24 mouse cellular contexts compared by ENCODE assay signal in genomic region chr15:100178487-100178886, GRCm38 (mm10). TPM values are rescaled to one million over a fixed set of nuclear protein-coding genes. Genes with fewer than 3 reads are reported as not detected.
DNase-seq lines count a peak whose midpoint lies in the region; ATAC-seq and TF ChIP-seq lines count a peak whose summit lies in the region.
"Had no signal": no experiment of that assay in that cellular context is flagged by ENCODE, and none has a peak within 500 bp of the region (broad histone marks: within the 10 kb centered on the region; RNA-seq: fewer than 3 reads in every experiment).

No protein-coding gene starts in this region.

- ATAC-seq in heart, embryonic 11.5 days (replicated peaks; ENCODE audit: insufficient number of reproducible peaks, low FRiP score, low TSS enrichment) = no peak
- ATAC-seq in heart, embryonic 14.5 days (ENCODE audit: insufficient number of reproducible peaks, insufficient read depth, low FRiP score, low read depth) = no peak
- ATAC-seq: activated CD4-positive, CD25-positive, alpha-beta regulatory T cell, adult 4 months; forebrain, embryonic 14.5 days; forebrain, postnatal 0 days; hindbrain, embryonic 16.5 days; intestine, embryonic 15.5 days had no signal

- no peaks in the 10 kb centered on the region for H3K9me3 ChIP-seq in heart, embryonic 11.5 days (replicated peaks; ENCODE audit: control insufficient read depth, low read length)
- no peaks in the 10 kb centered on the region for H3K9me3 ChIP-seq in heart, embryonic 14.5 days (ENCODE audit: control insufficient read depth, low read length)
- H3K9me3 ChIP-seq: embryonic facial prominence, embryonic 12.5 days; embryonic facial prominence, embryonic 15.5 days; hindbrain, embryonic 10.5 days; hindbrain, embryonic 13.5 days; intestine, embryonic 15.5 days had no signal

- peaks cover 4% of the 10 kb centered on the region; the same call in 1 of the 2 replicates for H3K4me1 ChIP-seq in heart, embryonic 11.5 days (ENCODE audit: control insufficient read depth, insufficient read depth, low read length)
- H3K4me1 ChIP-seq in heart, embryonic 14.5 days (ENCODE audit: control insufficient read depth in 2 of 2, insufficient read depth in 2 of 2, low read length in 2 of 2) = peaks cover 9 to 12% of the 10 kb centered on the region in 2 experiments
- peaks cover 9% of the 10 kb centered on the region; the same call in 1 of the 2 replicates for H3K4me1 ChIP-seq in liver, adult 2 months (ENCODE audit: control insufficient read depth, insufficient read depth, low read length)
- H3K4me1 ChIP-seq: embryonic facial prominence, embryonic 12.5 days; embryonic facial prominence, embryonic 15.5 days; hindbrain, embryonic 10.5 days; hindbrain, embryonic 13.5 days; intestine, embryonic 15.5 days had no signal

- no peak for TF ChIP-seq POLR2A in liver, adult 2 months (IDR thresholded peaks at IDR 0.05; ENCODE audit: extremely low read depth, insufficient read depth, low read length)

- WGBS in heart, embryonic 11.5 days (ENCODE audit: insufficient replicate concordance) = 47% methylated on average over 7 of the region's 7 CpGs
- 33% methylated on average over 7 of the region's 7 CpGs for WGBS in heart, embryonic 14.5 days
- WGBS in liver, adult 2 months = 21% methylated on average over 7 of the region's 7 CpGs

- no peak overlapping the region for H3K4me3 ChIP-seq in heart, embryonic 11.5 days (ENCODE audit: low read depth, low read length)
- no peak overlapping the region for H3K4me3 ChIP-seq in heart, embryonic 14.5 days (ENCODE audit: control insufficient read depth in 1 of 2, insufficient read depth in 1 of 2, low read depth in 1 of 2, low read length in 2 of 2)
- no peak overlapping the region for H3K4me3 ChIP-seq in liver, adult 2 months (ENCODE audit: insufficient read depth, low read depth, low read length)
- H3K4me3 ChIP-seq: embryonic facial prominence, embryonic 12.5 days; embryonic facial prominence, embryonic 15.5 days; hindbrain, embryonic 10.5 days; hindbrain, embryonic 13.5 days; intestine, embryonic 15.5 days had no signal

- H3K36me3 ChIP-seq in heart, embryonic 11.5 days (ENCODE audit: control insufficient read depth, insufficient read depth, low read length) = peaks cover 15% of the 10 kb centered on the region
- H3K36me3 ChIP-seq in heart, embryonic 14.5 days (ENCODE audit: control insufficient read depth, insufficient read depth, low read length) = peaks cover 79% of the 10 kb centered on the region
- H3K36me3 ChIP-seq in liver, adult 2 months (ENCODE audit: control insufficient read depth, insufficient read depth, low read length) = peaks cover 2% of the 10 kb centered on the region; the same call in 1 of the 2 replicates

- peak; percentile 29 for DNase-seq in cerebellum, adult 9-10 months
- no peak for DNase-seq in cerebellum, adult 9-11 months
- DNase-seq in heart, adult 11 months = no peak
- DNase-seq in heart, postnatal 25 days (ENCODE audit: low spot score) = no peak
- peak; percentile 89 for DNase-seq in liver, adult 2 months (ENCODE audit: extremely low read depth, low read depth, low spot score)
- no peak for DNase-seq in liver
- DNase-seq: adrenal gland, adult 8-10 months; adrenal gland, postnatal 25 days; cerebellum, adult 11-12 months; cerebellum, adult 8-10 months; forebrain, postnatal 0 days; gastrocnemius, postnatal 14 days; kidney, adult 11 months; kidney, adult 8-10 months had no signal

- intact Hi-C loops in heart, postnatal 25 days (cut with DNase I) = no loop called here

- no peaks in the 10 kb centered on the region for H3K27me3 ChIP-seq in heart, embryonic 11.5 days (ENCODE audit: control insufficient read depth, insufficient read depth, low read length)
- no peaks in the 10 kb centered on the region for H3K27me3 ChIP-seq in heart, embryonic 14.5 days (ENCODE audit: control insufficient read depth, insufficient read depth, low read length)
- H3K27me3 ChIP-seq in liver, adult 2 months (ENCODE audit: control insufficient read depth, insufficient read depth, low read length) = no peaks in the 10 kb centered on the region
- H3K27me3 ChIP-seq: embryonic facial prominence, embryonic 12.5 days; embryonic facial prominence, embryonic 15.5 days; hindbrain, embryonic 13.5 days; intestine, embryonic 15.5 days had no signal

- peak overlapping the region; percentile 41; the same call in 1 of the 2 replicates for H3K27ac ChIP-seq in heart, embryonic 11.5 days (ENCODE audit: low read depth, low read length)
- H3K27ac ChIP-seq in heart, embryonic 14.5 days (replicated peaks in 1 of 2; ENCODE audit: control insufficient read depth in 1 of 2, insufficient read depth in 1 of 2, low read depth in 2 of 2, low read length in 2 of 2) = peak overlapping the region; percentile 41 to 43; a peak in 1 of 4 replicates
- H3K27ac ChIP-seq in liver, adult 2 months (replicated peaks; ENCODE audit: insufficient read depth, low read depth, low read length) = peak overlapping the region; percentile 92
- H3K27ac ChIP-seq: embryonic facial prominence, embryonic 12.5 days; embryonic facial prominence, embryonic 15.5 days; hindbrain, embryonic 10.5 days; hindbrain, embryonic 13.5 days; intestine, embryonic 15.5 days had no signal

- H3K9ac ChIP-seq in heart, embryonic 11.5 days (ENCODE audit: low read depth, low read length) = no peak overlapping the region
- no peak overlapping the region for H3K9ac ChIP-seq in heart, embryonic 14.5 days (ENCODE audit: low read length)
- H3K9ac ChIP-seq in liver, adult 2 months (ENCODE audit: low read depth, low read length) = no peak overlapping the region
- H3K9ac ChIP-seq: embryonic facial prominence, embryonic 12.5 days; embryonic facial prominence, embryonic 15.5 days; forebrain, postnatal 0 days; hindbrain, embryonic 13.5 days; intestine, embryonic 15.5 days had no signal

- no peaks in the 10 kb centered on the region for H3K79me2 ChIP-seq in liver, adult 2 months (ENCODE audit: control insufficient read depth, insufficient read depth, low read length)

- TF ChIP-seq CTCF in liver, adult 2 months (IDR thresholded peaks at IDR 0.05; ENCODE audit: low read depth, low read length) = no peak

- no peak overlapping the region for H3K4me2 ChIP-seq in heart, embryonic 11.5 days
- H3K4me2 ChIP-seq in heart, embryonic 14.5 days (ENCODE audit: low read length) = no peak overlapping the region
- H3K4me2 ChIP-seq: embryonic facial prominence, embryonic 12.5 days; embryonic facial prominence, embryonic 15.5 days; hindbrain, embryonic 13.5 days; intestine, embryonic 15.5 days had no signal

RNA-seq across cellular contexts. Expression of gene Atf1, which starts 49.1 kb away (rescaled TPM):
- 33.7 and 38.6 TPM in 2 replicates for polyA plus RNA-seq in heart, embryonic 11.5 days (2014; fragmentation: Nextera tagmentation; extraction: Ambion mirVana)
- 36.8 and 37.1 TPM in 2 replicates for polyA plus RNA-seq in heart, embryonic 14.5 days (2014; fragmentation: Nextera tagmentation; extraction: Ambion mirVana)
- total RNA-seq in heart, postnatal 25 days (2021) = 10 to 100 TPM; 46.0 to 51.8 TPM
- 11.2 and 16.8 TPM in 2 replicates for total RNA-seq in liver, adult 2 months (2014; rRNA removed)
- 35.1 and 36.3 TPM in 2 replicates for polyA plus RNA-seq in liver, adult 2 months (2012; rRNA removed)

Comparison
In these comparisons a context has a peak if more than half of its experiments do, and no peak if none do; other contexts are left out.
1. DNase-seq: peak in cerebellum, adult 9-10 months (single experiment) and liver, adult 2 months (single experiment); none in cerebellum, adult 9-11 months (single experiment), heart, adult 11 months (single experiment), heart, postnatal 25 days (single experiment) and liver (single experiment).
2. H3K27ac ChIP-seq: peak in every context shown above with its lines; median percentile 92 in liver, adult 2 months; 42 in heart, embryonic 14.5 days; 41 in heart, embryonic 11.5 days.